Mouse (Mus musculus): Measurements from ENCODE around the gene S100a4.

Gene S100a4

DNA sequence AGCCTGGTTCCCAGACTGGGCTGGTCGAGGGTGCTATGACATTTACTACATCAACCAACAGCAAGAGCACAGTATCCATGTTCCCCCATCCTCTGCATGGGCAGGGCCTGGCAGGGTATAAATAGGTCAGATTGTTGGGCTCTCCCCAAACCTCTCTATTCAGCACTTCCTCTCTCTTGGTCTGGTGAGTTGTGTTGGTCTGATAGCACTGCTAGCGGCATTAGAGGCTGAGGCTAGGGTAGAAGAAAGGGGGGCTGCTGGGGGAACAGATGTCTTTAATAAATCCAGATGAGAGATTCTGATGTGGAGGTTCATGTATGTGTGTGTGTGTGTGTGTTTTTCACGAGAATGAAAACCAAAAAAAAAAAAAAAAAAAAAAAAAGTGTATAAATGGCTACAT is at the start of gene S100a4:
TSS of gene S100a4 (plus strand) at position 149 of the 400 bp plus-strand sequence.
- DNase-seq, result no peak

DNA sequence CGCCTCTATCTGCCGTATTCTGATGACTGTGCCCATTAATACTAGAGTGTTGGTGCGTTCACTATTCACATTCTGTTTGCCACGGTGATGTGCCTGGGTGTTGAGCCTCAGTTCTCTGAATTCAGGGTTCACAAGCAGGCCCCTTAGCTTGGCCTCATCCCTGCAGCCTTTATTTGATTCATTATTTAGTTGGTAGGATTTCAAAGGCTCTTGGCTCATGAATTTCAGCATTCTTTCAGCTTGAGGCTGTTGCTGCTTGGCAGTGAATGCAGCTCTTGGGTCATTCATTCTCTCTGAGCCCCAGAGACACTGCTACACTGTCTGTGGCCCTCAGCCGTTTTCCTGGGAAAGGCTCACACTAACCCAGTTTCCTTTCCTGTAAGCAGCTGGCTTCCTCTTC is 47.6 kb upstream of the S100a4 start:
- no peak for DNase-seq

DNA sequence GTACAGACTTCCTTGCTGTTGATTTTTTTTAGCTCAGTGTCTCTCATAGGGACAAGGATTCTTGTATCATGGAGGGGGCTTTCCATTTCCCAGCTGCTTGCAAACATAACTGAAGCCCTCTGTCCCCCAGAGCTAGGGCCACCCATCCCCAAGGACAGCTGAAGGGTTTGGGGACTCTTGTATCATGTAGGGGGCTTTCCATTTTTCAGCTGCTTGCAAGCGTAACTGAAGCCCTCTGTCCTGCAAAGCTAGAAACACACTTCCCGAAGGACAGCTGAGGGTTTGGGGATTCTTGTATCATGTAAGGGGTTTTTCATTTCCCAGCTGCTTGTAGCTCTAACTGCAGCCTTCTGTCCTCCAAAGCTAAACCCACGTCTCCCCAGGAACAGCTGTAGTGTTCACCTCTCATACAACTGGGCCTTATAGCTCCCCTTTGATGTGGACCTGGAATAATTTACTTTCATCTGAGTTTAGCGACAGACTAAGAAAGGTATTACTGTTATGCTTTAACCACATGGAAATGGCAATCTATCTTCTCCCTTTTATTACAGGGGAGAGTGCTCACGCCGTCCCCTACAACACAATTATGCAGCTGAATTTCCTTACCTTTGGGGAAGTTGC is 43.5 kb upstream of the S100a4 start, which contains the start of gene S100a3:
TSS of gene S100a3 (plus strand) at position 571 of the 621 bp plus-strand sequence.
- no peak for DNase-seq

DNA sequence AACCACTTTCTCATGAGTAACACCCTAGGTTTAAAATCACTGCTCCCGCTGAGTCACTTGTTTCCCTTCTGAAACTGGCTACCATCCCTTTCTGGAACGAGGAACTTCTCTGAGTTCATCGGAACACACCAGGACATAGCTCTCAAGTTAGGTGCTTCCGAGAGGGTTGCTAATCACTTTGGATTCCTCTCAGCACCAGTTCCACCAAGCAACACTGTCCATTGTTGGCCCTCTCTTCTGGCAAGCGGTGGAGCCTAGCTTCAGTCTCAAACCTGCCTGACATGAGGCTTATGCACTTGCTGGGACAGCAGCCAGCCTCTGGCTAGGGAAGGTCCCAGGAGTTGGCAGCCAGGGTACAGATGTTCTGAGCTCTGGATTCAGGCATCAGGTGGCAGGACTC is 28.9 kb upstream of the S100a4 start:
- DNase-seq, result no peak

DNA sequence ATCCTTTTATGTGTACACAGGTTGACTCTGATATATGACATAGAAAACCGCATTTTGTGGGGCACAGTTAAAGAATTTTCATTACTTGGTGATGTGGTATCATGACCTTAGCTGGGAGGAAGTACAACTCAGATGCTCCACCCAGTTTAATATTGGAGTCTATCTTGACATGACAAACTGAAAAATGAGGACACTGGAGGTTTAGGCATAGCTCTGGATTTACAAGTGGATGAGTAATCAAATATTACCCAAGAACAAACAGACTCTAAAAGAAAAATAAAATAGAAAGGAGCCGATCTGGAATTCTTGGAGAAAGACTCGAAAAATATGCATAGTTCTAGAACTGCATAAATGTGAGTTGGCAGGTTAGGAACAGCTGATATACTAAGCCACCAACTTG is 28.3 kb upstream of the S100a4 start:
- DNase-seq, result no peak

DNA sequence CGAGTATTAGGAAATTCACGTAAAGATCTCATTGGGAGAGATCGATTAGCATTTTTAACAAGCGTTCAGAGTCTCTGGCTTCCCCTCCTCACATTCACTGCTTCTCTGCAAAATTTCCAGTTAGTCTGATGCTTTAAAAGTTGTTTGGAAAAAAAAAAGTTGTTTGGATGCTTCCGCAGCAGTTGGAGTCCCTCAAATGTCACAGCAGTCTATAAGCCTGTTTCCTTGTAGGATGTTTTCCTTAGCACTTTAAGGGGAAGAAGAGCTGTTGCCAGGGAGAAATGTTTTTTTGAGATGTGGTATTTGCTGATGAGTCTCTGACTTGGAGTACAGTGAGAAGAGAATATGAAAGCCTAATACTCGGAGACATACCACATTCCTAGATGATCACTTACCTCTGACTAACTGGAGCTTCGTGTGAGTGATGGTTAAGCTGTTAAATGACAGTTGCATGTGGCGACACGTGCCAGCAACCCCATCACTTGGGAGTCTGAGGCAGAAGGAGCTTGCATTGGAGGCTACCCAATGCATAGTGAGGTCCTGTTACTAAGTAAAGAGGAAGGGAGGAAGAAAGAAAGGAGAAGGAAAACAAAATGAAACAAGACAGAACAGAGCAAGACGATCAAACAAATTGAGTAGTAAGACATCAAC is 27.1 kb upstream of the S100a4 start:
- DNase-seq, result no peak

DNA sequence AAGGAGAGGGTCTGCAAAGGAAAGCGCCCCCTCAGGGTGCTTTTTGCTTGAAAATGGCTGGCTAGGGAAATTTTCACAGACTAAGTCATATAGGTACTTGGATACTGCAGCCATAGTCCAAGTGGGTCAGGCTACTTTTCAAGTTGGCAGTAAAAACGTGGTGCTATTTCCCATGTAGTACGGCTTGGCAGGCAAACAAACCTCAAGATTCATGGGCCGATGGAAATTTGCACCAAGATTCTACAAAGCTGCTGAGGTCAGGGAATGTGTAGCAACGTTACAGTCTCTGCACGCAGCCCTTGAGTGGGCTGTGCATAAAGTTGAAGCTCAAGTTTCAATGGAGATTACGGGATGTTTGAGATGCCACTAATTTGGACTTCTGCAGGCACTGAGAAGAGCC is 24.1 kb upstream of the S100a4 start:
- DNase-seq, result no peak

DNA sequence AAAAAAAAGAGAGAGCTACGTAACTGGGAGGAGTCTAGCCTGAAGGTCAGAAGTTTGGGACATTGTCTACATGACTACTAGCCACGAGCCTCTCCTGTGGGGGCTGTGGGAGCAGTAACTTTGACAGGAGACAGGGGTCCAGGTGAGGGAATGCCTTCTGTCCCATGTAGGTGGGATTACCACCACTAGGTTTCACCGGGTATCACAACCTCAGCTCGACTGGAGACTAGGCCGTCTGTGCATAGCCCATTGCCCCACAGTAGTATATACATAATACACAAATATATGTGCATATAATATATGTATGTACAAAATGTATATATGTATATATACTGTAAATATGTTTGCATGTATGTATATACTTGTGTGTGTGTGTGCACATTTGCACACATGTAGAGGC is 22.4 kb upstream of the S100a4 start:
- DNase-seq, result no peak

DNA sequence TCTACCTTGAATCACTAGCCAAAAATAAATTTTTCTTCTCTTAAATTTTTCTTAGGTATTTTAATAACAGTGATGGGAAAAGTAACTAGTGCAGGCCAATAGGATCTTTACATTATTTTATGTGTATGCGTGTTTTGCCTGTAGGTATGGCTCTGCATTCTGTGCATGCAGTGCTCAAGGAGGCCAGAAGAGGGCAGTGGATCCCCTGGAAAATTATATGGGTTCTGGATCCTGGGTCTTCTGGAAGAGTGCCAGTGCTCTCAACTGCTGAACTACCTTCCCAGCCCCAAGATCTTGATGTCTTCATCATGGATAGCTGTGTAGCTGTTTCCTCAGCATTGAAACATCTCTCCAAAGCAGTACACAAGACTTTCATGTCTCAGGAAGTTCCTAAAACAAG is 21.4 kb upstream of the S100a4 start:
- DNase-seq, result peak; percentile 31

DNA sequence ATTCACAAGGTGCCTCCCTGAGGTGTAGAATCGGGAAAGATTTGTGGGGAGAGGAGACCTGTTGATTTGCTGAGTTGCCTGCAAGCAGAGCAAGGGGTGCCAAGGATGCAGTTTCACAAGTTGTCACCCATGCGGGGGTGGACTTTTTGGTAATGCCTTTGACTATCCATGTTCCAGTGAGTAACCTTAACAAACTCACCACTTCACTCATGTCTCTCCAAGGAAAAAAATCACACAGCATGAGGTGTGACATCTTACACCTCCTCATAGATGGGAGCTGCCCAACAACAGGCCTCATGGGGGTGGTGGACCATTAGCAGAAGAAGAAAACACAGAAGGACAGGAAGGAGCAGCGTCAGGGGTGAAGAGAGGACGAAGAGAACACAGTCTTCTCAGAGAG is 21.0 kb upstream of the S100a4 start:
- DNase-seq, result no peak

DNA sequence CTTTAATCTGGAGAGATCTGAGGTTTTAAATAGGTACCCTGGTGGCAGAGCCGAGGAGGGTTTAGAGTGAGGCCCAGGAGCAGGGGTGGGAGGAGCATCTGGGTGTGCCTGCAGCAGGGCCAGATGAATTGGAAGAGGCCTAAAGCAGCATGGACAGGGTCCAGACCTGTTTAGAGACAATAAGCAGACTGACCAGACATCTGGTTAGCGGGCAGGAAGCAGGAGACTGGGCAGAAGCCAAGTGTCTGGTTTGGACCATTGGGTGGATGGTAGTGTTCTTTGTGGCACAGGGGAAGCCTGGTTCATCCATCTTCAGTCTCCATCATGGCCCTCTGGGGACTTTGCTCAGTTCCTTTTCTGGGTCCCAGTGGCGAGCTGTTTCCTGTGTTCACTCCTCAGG is 19.7 kb upstream of the S100a4 start:
- no peak for DNase-seq

DNA sequence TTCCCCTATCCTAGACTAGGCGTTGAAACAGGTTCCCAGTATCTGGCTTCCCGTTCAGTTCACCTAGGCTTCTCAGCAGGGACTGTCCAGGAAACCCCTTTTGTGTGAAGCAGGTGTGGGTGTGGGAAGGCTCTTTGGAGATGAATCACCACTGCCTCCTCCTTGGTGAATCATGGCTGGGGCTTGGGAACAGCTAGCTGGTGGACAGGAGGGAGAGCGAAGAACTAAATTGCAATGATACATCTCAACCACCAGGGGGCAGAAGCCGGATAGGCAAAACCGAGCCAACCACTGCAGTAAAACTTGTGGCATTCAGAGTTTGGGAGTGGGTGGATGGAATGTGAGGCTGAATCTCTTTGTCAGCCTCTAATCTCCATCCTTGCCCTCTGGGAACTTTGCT is 18.0 kb upstream of the S100a4 start:
- peak; percentile 66 for DNase-seq

DNA sequence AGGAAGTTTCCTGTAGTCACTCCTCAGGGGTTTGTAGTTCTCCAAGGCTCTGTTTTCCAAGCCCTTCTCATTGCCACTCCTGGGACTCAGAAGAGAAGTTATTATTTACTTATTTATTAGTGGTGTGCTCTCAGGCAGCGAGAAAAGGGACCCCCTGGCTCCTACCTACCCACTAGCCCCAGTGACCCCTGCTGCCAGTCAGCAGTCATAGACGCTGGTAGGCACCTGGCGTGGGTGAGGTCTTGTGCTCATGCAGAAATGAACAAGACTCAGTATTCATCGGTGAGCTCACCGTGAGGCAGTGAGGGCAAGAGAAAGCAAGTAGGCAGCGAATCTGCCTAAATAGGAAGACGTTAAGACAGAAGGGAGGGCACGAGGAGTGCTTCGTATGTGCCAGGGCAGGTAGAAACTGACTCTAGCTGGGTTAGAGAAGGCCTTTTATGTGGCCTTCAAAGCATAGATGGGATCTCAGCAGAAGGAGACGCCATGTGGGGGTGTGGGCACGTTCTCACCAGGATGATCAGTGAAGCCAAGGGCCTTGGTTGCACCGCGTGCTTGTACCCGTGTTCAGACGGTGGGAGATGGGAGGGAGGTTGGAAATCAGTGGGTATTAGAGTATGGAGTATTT is 17.4 kb upstream of the S100a4 start:
- peak; percentile 56 for DNase-seq

DNA sequence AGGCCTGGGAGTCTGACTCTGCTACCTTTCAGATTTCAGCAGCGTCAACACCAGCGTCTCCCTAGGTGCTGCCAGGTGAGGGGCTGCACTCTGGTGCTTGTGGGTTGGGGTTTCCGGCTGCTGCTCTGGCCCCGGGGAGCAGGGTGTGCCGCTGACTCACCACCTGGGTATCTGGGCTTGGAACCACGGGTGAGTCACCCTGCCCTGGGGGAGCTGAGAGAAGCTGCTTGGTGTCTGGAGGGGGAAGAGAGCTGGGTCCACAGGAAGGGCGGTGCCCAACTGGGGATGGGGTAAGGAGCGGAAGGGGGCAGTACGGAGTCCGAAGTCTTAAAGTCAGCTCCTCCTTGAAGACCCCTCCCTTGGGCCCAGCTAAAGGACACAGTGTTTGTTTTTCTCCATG is 16.7 kb upstream of the S100a4 start:
- DNase-seq, result peak; percentile 90

DNA sequence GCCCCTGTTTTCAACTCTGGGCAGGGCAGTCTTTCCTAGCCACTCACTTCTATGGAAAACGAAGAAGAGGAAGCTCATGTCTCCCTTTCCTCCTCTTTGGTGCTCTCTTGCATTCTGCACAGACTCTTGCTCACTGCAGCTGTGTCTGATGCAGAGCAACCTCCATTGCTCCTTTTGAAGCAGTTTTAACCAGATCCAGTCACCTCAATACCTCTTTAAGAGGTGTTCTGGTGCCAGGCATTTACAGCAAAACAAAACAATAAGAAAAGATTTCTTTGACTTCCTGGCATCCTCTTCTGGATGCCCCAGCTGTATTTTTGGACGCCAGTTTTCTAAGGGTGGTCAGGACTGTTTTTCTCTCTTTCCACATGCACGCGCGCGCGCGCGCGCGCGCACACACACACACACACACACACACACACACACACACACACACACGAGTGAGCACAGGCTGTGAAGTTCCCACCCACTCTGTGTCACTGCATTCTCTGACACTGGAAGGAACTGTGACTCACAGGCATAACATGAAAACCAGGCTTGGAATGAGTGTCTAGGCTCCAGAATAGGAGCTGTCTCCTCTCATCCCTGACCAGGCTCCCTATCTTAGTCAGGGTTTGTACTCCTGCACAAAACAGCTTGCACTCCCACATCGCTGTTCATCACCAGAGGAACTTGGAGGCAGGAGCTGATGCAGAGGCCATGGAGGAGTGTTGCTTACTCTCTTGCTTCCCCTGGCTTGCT is 16.0 kb upstream of the S100a4 start:
- peak; percentile 21 for DNase-seq

DNA sequence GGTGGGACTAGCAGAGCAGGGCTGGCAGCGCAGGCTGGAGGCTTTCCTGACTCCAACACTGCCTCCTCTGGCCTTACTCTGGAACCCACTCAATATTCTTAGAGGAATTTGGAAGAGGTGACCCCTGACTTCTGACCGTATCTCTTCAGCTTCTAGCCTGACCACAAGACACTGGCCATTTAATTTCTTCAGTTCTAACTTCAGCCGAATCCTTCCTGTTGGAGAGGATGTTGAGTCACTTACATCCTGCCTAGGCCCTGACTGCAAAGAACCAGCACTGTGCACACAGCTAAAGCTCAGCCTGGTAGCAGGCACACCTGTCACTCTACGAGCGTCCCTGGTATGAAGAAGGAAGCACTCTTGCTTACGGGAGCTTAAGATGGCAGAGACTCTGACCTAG is 14.2 kb upstream of the S100a4 start:
- peak; percentile 66 for DNase-seq

DNA sequence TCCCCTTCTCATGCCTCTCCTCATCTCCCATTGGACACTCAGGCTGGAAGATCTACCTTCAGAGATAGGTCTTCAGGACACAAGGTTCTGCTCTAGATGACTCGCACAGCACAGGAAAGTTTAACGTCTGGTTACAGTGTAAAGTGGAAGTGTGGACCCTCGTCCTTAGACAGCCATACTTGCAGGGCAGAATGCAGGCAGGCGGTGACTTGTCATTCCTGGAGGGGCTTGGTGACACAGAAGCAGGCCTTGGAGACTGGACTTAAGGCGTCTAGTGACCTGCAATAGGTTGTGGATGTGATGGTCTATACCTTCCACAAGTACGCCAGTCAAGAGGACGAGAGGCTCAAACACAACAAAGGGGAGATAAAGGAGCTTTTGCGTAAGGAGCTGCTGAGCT is 13.6 kb upstream of the S100a4 start, which contains the start of gene S100a2:
TSS of gene S100a2 (plus strand) at position 301 of the 400 bp plus-strand sequence.
- DNase-seq, result no peak

DNA sequence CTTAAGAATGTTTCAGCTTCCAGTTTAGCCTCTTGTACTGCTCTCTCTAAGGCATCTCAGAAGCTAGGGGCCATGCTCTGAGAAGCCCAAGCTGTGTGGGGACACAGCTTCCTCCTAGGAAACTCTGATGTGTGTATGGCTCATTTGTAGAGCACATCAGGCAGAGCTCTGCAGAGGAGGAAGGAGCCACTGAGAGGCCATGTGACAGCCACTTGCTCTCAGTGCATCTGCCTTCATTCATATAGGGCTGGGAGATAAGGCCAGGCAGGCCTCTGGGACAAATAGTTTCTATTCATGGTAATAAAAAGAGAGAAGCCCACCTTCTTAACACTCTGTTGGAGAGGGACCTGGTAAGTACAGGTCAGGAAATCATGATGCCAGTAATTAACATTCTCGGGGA is 9.1 kb upstream of the S100a4 start:
- DNase-seq, result no peak

DNA sequence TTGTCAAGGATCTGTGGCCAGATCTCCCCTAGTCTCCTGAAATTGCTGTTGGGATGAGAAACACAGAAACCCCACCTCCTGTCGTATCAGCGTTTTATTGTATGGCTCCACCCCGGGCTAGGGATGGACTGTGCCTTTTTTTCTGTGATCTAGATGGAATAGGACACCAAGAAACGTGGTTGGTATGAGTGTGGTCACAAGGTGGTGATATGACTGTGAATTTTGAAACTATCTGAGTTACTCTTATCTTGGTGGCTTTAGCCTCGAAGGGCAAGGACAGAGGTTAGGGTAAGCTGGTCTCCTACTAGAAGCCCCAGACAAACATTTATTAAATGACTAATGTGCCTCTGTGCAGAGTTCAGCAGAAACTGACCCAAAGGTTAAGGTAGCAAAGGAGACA is 8.0 kb upstream of the S100a4 start:
- DNase-seq, result no peak

DNA sequence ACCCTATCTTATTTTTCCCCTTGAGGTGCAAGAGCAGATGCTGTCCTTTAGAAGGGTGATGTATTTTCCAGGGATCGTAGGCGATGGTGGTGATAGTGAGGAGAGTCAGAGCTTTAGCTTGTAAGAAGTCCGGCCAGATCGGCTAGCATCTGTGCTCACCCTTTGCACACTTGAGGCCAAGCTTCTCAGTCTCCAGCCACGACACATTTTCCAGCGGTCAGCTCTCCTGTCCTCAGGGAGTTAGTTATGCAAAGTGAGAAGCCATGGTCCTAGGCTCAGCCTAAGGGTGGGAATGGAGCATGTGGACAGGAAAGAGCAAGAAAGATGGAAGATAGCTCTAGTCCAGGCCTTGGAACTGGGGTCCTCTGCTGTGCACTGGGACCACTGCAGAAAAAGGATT is 6.8 kb upstream of the S100a4 start:
- no peak for DNase-seq

DNA sequence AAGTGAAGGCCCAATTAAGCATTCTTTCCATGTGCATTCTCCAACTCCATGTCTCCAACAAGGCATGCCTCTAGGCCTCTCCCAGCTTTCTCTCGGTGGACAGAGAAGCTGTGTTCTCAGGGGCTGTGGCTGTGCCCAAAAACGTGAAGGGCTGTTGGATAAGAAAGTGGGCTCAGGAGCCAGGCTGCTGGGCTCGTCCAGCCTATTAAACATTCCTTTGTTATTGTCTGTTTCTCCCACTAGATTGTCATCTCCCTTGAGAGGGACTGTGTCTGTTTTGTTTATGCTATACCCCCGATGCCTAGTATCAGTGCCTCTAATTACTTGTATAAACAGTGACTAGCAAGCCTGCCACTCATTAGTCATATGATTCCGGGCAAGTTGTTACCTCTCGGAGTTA is 5.8 kb upstream of the S100a4 start:
- DNase-seq, result no peak

DNA sequence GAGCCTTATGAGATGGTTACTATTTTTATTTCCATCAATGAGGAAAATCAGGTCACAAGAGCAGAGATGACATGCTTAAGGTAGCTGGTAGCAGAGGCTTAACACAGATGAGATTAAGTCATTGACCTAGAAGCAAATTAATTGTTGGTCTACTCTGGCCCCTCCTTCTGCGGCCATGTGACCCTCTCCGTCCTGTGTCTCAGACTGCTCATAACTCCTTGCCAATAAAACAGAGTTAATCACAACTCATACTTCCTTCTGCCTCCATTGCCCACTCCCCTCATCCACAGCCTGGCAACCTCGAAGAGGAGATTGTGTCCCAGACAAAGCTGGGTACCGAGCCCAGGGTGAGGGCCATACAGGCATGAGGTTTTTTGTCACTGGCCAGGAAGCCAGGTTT is 5.4 kb upstream of the S100a4 start:
- no peak for DNase-seq

DNA sequence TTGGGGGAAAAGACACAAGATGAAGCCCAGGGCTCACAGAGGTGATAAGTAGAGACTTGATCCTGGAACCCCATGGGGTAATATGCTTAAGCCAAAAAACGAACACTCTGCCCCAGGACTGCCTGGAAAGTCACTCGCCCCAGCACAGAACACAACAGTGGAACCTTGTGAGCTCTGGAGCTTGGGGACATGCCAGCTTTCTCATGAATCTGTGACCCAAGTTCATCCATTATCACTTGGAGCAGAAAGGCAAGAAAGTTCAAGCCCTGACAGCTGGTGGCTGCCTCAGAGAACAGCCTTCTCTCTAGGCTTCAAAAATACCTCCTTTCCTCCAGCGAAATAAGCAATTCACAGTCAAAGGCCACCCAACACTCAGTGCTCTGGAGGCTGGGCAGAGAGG is 4.2 kb upstream of the S100a4 start:
- no peak for DNase-seq

DNA sequence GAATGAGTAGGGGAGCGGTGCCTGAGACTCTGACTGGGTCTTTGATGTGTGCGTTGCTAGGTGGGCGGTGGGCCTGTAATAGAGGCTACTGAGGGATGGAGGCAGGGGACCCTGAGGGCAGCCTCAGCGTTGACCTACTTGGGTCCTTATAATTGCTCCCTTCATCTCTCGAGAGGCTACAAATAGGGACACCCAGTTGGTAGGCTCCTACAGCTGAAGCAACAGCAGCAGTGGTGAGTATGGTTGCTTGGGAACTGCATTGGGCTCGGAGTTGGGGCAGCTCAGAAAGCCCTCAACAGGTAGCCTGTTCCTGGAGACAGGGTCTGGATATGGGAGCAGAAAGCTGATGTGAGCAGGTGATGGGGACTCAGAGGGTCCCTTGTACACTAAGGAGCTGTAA is 3.5 kb upstream of the S100a4 start:
- no peak for DNase-seq

Data from thymus, postnatal 14 days (tissue).